ENCODE assay signal across 9 mouse cellular contexts in genomic region chr4:21712147-21712546, GRCm38 (mm10). TPM values are rescaled to one million over a fixed set of nuclear protein-coding genes. Genes with fewer than 3 reads are reported as not detected.
DNase-seq lines count a peak whose midpoint lies in the region; ATAC-seq lines count a peak whose summit lies in the region.
"Had no signal": no experiment of that assay in that cellular context is flagged by ENCODE, and none has a peak within 500 bp of the region (broad histone marks: within the 10 kb centered on the region; RNA-seq: fewer than 3 reads in every experiment).

No protein-coding gene starts in this region.

- no peak overlapping the region for H3K9ac ChIP-seq in forebrain, embryonic 13.5 days

- peak overlapping the region; percentile 50 for H3K4me2 ChIP-seq in forebrain, embryonic 13.5 days

- H3K27ac ChIP-seq in forebrain, embryonic 13.5 days: no peak overlapping the region

- intact Hi-C loops in heart, postnatal 25 days (cut with DNase I): no loop called here

- H3K4me3 ChIP-seq in forebrain, embryonic 13.5 days: peak overlapping the region; percentile 14

- WGBS in forebrain, embryonic 13.5 days: 5% methylated on average over 13 of the region's 13 CpGs

- peaks cover 9% of the 10 kb centered on the region for H3K4me1 ChIP-seq in forebrain, embryonic 13.5 days

- no peaks in the 10 kb centered on the region for H3K9me3 ChIP-seq in forebrain, embryonic 13.5 days (replicated peaks)

- peak; percentile 96 for ATAC-seq in CD4-positive, CD25-positive, alpha-beta regulatory T cell, adult 4 months
- peak; percentile 55; the same call in 1 of the 2 replicates for ATAC-seq in forebrain, embryonic 13.5 days
- peak; percentile 100 for ATAC-seq in megakaryocyte progenitor cell, adult 5-6 weeks (replicated peaks; ENCODE audit: poor library complexity)

- DNase-seq in adipocyte (ENCODE audit: low spot score): peak; percentile 93
- peak; percentile 14 for DNase-seq in heart, postnatal 25 days (ENCODE audit: low spot score)
- DNase-seq in kidney, postnatal 36 days: peak; percentile 70 to 89
- DNase-seq in right cerebral cortex, postnatal 14 days: peak; percentile 42
- DNase-seq in urinary bladder, postnatal 4 days (ENCODE audit: low spot score in 2 of 2): peak; percentile 79 to 86

- peaks cover 25% of the 10 kb centered on the region for H3K27me3 ChIP-seq in forebrain, embryonic 13.5 days

- no peaks in the 10 kb centered on the region for H3K36me3 ChIP-seq in forebrain, embryonic 13.5 days (ENCODE audit: poor library complexity, severe bottlenecking)

RNA-seq across cellular contexts. Expression of gene Ccnc, which starts 15.4 kb away (rescaled TPM):
- 10 to 100 TPM; 40.5 to 51.1 TPM for polyA plus RNA-seq in CD4-positive, CD25-positive, alpha-beta regulatory T cell, adult 4 months (2017; shearing (Covaris generic))
- 68.8 and 72.1 TPM in 2 replicates for polyA plus RNA-seq in forebrain, embryonic 13.5 days (2015; fragmentation: Nextera tagmentation; extraction: Ambion mirVana)
- 10 to 100 TPM; 14.4 to 17.9 TPM for total RNA-seq in heart, postnatal 25 days (2021)
- total RNA-seq in megakaryocyte progenitor cell, adult 5-6 weeks (2015): 35.2 and 38.4 TPM in 2 replicates
- 29.7 and 39.3 TPM in 2 replicates for total RNA-seq in megakaryocyte progenitor cell, adult 5-6 weeks (2017)

RNA-seq across cellular contexts. Expression of gene Prdm13, which starts 26.4 kb away (rescaled TPM):
- under 1 TPM in 1 of 2 experiments, not detected in 1; 0.26 TPM for polyA plus RNA-seq in CD4-positive, CD25-positive, alpha-beta regulatory T cell, adult 4 months (2017; shearing (Covaris generic))
- polyA plus RNA-seq in forebrain, embryonic 13.5 days (2015; fragmentation: Nextera tagmentation; extraction: Ambion mirVana): 0.38 and 0.46 TPM in 2 replicates
- total RNA-seq in heart, postnatal 25 days (2021): not detected
- not detected in 2 replicates for total RNA-seq in megakaryocyte progenitor cell, adult 5-6 weeks (2015)
- not detected in 2 replicates for total RNA-seq in megakaryocyte progenitor cell, adult 5-6 weeks (2017)
- total RNA-seq: layer of hippocampus, adult 18-20 months had no signal

RNA-seq across cellular contexts. Expression of gene Usp45, which starts 54.8 kb away (rescaled TPM):
- 10 to 100 TPM; 15.8 to 19.4 TPM for polyA plus RNA-seq in CD4-positive, CD25-positive, alpha-beta regulatory T cell, adult 4 months (2017; shearing (Covaris generic))
- 9.0 and 9.8 TPM in 2 replicates for polyA plus RNA-seq in forebrain, embryonic 13.5 days (2015; fragmentation: Nextera tagmentation; extraction: Ambion mirVana)
- total RNA-seq in heart, postnatal 25 days (2021): 10 to 100 TPM; 11.3 to 14.7 TPM
- 19.7 and 22.7 TPM in 2 replicates for total RNA-seq in megakaryocyte progenitor cell, adult 5-6 weeks (2015)
- 11.0 and 14.8 TPM in 2 replicates for total RNA-seq in megakaryocyte progenitor cell, adult 5-6 weeks (2017)

RNA-seq across cellular contexts. Expression of gene Tstd3, which starts 54.9 kb away (rescaled TPM):
- 10 to 100 TPM; 21.9 to 27.0 TPM for polyA plus RNA-seq in CD4-positive, CD25-positive, alpha-beta regulatory T cell, adult 4 months (2017; shearing (Covaris generic))
- polyA plus RNA-seq in forebrain, embryonic 13.5 days (2015; fragmentation: Nextera tagmentation; extraction: Ambion mirVana): 18.1 and 18.4 TPM in 2 replicates
- total RNA-seq in heart, postnatal 25 days (2021): 10 to 100 TPM; 17.5 to 19.4 TPM
- total RNA-seq in megakaryocyte progenitor cell, adult 5-6 weeks (2015): 9.5 and 11.7 TPM in 2 replicates
- 7.1 and 13.2 TPM in 2 replicates for total RNA-seq in megakaryocyte progenitor cell, adult 5-6 weeks (2017)

Comparison
In these comparisons a context has a peak if more than half of its experiments do, and no peak if none do; other contexts are left out.
1. DNase-seq: peak in every context shown above with its lines; median percentile 93 in adipocyte; 82 in urinary bladder, postnatal 4 days; 80 in kidney, postnatal 36 days; 42 in right cerebral cortex, postnatal 14 days; 14 in heart, postnatal 25 days.